Mouse (Mus musculus): ENCODE data around the gene 1110051M20Rik.

Gene 1110051M20Rik

DNA sequence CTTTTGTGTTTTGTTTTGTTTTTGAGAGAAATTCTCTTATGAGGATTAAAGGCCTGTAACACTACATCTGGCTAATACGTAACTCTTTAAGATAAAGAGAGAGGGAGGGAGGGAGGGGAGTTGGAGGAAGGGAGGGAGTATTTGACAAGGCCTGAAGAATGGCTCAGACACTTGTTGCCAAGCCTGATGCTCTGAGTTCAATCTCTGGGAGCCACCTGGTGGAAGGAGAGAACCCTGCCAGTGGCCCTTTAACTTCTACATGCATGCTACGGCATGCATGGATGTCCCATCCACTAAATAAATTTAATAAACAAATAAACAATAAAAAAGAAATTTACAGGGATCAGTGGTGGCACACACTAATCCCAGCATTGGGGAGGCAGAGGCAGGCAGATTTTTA is 142.7 kb downstream of the 1110051M20Rik start:
- DNase-seq (ENCODE audit: low spot score): no peak

DNA sequence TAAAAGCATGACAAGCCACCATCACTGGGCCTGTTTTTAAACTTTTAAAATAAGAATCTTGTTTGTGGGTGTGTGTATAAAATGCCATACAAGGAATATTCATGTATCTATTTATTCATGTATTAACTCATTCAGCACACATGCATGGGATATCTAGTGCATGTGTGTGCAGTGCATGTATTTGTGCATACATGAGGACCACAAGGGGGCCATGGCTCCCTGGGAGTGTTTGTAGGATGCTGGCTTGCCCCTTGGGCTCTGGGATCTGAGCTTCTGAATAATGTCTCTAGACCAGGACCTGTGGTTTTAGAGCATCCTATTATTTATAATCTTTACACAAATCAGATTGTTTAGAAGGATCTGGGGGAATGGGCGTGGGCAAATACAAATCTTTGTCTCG is 143.7 kb downstream of the 1110051M20Rik start:
- DNase-seq (ENCODE audit: low spot score): no peak

DNA sequence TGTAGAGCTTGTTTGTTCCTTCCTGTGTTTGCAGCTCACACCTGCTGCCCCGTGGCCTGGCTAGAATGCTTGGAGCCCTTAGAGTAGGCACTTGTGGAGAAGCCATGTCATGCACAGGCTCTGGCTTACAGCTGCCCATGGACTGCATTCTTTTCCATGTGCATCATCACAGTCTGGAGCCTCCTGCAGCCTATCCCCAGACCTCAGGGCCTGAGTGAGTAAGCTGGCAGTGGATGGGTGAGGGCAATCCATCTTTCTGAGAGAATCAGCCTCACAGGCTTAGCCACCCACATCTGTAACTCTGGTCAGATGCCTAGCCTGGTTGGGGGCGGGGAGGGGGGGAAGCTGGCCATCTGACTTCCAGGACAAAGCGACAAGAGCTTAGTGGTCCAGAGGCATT is 145.3 kb downstream of the 1110051M20Rik start:
- no peak for DNase-seq (ENCODE audit: low spot score)

DNA sequence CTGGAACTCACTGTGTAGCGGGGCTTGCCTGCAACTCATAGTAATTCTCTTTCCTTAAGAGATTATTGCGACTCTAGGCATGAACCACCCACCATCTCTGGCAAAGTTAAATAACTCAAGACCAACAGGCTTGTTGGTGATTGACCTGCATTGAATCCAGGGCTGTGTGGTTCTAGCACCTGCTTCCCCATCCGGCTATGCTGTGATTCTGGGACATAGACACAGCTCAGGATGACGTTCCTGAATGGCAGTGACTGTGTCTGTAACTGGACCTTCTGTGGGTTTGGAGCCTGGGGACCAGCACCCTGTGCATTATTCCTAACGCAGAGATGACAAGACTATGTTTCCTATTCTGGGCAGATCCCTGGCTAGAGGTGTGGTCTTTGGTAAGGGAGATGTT is 148.6 kb downstream of the 1110051M20Rik start:
- no peak for DNase-seq (ENCODE audit: low spot score)

DNA sequence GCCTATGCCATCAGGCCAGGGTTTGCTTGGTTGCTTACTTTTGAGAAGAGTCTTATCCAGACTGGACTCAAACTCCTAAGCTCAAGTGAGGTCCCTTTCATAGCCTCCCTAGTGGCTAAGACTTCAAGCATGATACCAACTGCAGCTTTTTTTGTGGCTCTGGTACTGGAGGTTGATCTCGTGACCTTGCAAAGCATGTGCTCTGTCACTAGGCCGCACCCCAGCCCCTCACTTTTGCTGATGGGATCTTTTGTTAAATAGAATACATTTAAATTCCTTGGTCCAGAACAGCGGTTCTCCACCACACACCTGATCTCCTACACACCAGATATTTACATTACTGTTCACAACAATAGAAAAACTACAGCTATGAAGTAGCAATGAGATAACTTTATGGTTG is 150.3 kb downstream of the 1110051M20Rik start:
- no peak for DNase-seq (ENCODE audit: low spot score)

DNA sequence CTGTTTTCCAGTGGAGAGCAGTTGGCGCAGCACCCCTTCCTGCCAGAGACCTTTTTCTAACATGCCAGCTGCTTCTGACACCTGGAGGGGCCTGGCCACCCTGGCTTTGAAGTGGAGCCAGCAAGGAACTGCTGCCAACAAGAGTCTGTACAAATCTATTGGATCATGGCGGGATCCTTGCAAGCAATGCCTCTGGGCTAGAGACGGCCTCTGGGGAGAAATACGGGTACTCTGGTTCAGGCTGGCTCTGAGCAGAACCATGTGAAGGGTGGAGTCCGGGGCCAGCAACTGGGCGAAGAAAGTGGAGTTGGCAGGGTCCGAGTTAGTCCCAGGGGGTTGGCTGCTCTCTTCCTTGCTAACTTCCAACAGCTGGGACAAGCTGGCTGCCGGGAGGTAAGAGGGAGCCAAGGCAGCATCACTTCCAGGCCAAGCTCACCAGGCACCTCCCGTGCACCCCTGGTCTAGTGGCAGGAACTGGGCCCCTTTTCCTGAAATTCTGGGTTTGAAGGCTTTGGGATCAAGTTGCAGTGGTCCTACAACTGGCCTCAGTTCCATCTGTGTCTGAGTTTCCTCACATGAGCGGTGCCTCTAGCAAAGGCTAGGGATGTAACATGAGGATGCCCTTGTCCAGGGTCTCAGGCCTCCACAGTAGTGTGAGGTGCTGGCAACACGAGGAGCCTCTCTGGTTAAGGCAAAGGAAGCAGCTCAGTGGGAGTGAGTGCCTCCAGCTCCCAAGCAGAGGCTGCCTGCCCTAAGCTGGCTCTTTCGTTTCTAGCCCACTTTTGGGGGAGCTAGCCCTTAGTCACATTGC is 153.1 kb downstream of the 1110051M20Rik start:
- no peak for DNase-seq (ENCODE audit: low spot score)

DNA sequence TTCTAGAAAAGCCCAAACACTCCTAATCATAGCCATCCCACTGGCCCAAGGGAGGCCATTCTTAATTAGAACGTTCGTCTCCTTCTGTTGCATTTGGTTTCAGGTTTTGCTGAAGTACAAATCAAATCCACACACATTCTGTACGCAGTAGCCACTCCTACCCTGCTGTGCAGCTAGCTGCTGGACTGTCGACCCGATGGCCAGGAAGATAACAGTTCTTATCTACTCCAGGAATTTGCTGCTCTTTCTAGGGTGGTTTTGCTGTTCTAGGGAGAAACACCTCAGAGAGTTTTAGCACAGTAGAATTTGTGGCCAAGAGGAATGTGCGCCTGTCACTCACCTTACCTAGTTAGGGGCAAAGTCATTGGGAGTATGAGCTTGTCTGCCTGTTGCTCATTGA is 156.9 kb downstream of the 1110051M20Rik start:
- DNase-seq (ENCODE audit: low spot score): no peak

DNA sequence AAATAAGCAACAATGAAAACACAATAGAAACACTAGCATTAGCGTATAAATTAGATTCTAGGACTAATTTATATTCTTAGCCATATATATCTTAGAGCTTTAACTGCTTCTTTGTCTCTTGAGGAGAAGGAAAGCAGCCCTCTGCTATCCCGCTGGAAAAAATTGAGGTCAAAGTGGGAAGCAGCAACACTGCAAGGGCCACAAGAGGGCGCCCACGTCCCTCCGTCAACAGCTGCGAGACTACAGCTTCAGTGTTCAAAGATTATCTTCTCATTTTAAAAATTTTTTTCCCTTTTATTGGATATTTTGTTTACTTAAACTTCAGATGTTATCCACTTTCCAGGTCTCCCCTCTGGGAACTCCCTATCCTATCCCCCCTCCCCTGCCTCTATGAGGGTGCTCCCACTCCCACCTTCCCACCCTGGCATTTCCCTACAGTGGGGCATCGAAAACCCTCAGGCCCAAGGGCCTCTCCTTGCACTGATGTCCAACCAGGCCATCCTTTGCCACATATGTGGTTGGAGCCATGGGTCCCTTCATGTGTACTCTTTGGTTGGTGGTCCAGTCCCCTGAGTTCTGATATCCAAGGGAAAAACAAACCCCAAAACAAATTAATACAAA is 158.5 kb downstream of the 1110051M20Rik start:
- peak; percentile 47 for DNase-seq (ENCODE audit: low spot score)

DNA sequence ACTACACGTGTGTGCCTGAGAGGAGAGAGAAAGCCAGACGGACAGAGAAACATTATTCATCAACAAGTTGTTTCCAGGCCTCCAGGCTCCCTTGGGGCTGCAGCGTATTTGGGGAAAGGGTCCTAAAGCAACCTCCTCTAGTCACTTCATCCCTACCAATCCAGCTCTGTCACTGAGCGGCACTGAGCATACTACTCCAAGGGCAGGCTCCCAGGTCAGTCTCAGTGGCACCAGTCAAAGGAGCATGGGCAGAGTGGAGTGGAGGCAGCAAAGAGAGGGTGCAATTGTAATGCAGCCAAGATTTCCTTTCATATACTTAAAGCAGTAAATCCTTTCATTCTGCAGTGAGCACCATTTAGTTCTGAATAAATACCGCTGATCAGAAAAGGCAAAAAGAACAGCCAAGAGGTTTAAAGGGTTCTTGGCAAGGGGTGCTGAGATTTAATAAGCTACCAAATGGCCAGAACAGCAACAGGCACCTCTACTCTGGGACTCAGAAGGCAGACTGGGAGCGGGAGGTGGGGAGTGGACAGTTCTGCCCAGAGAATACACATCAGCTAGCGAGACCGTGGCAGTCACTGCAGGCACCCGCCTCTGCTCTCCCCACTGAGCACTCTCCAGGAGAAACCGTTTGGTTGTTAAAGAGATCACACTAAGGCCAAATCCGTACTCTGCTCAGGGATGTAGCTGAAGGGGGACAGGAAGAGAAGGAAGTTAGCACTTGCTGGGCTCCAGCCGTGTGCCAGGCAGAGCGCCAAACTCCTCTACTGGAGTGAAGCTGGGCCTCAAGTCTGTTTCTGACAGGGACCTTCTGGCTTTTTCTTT is 159.9 kb downstream of the 1110051M20Rik start:
- DNase-seq (ENCODE audit: low spot score): no peak

DNA sequence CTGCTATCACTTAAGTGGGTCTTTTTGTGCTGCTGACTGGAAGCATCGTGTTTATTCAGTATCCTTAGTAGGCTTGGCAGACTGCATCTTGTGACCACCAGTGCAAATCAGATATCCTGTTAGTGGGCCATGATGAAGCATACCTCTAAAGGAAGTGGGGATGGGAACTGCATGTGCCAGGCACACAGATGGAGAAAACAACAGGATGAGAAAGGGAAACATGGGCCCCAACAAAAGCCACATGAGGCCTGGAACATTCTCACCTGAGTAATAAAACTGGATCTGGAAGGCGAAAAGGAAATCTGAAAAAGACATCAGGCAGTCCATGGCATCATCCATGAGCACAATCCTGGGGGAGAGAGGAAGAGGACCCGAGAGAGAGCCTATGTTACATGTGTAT is 160.5 kb downstream of the 1110051M20Rik start:
- DNase-seq (ENCODE audit: low spot score): no peak

DNA sequence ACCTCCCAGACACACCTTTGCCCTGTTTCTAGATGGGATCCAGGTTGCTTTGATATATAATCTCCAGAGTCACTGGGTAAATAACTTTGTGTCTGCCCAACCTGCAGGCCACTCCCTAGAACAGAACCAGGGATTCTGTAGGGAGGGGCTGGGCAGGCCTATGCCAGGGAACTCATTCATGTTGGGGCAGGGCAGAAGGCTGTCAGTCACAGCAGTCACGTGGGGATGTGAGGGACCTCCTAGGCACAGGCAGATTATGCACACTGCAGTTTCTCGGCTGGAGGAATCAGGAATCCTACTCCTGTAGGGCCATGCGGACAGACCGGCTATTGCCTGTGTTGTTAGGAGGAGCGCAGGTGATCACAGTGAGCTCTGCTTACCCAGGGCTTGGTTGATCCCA is 163.1 kb downstream of the 1110051M20Rik start:
- no peak for DNase-seq (ENCODE audit: low spot score)

DNA sequence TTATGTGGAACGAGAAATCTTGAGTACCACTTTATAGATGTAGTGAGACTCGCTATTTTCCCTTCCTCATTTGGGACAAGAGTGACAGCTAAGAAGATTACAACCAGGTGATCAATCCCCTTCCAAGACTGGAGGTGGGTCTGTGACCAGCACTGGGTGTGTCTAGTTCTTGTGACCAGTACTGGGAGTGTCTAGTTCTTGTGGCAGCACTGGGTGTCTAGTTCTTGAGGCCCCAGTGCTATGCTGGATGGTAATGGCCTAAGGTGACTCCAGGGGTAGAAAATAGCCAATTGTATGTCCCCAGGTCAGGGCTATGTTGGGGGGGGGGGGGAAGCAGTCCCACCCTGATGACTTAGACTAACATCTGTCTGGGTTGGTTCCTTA is 165.1 kb downstream of the 1110051M20Rik start:
- no peak for DNase-seq (ENCODE audit: low spot score)

DNA sequence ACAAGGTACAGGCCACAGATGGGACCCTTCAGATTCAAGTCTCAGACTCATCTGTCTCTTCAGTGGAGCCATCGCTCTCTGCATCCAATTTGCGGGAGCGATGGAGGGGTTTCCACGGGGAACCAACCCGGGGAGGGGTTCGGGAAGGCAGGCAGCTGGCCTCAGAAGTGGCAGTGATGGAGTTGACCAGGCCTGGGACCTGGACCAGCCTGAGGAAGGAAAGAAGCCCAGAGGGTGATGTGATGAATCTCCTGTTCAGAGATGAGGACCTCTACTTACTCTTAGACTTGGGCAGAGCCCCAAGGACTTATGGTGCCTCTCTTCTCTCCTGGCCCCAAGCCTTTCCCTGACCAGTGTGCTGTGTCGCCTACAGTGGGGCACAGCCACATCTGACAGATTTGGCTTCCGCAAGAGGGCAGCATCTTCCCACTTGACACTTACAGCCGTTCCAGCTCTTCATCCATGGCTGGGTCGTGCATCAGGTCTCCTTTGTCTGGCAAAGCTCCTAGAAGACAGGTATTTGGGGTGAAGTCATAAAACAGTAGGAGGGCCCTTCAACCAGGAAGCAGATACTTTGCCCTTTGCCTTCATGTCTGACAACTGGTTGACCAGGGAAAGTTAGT is 165.6 kb downstream of the 1110051M20Rik start:
- DNase-seq (ENCODE audit: low spot score): no peak

DNA sequence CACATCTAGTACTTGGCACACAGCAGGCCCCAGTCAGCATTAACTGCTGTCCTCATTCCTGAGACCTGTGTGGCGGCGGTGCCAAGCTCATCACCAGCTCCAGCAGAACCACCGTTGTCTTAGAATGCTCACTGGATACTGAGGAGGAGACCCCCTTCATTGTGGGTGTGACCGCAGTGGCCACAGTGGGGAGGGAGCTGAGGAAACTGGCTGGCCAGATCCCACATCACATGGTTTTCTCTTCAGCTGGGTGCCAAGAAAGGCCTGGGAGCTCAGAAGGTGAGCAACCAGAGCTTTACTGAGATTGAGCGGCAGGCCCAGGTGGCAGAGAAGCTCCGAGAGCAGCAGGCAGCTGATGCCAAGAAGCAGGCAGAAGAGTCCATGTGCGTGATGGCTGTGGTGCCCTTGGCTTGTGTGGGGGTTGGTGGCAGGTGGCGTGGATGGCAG is 174.8 kb downstream of the 1110051M20Rik start:
- no peak for DNase-seq (ENCODE audit: low spot score)

DNA sequence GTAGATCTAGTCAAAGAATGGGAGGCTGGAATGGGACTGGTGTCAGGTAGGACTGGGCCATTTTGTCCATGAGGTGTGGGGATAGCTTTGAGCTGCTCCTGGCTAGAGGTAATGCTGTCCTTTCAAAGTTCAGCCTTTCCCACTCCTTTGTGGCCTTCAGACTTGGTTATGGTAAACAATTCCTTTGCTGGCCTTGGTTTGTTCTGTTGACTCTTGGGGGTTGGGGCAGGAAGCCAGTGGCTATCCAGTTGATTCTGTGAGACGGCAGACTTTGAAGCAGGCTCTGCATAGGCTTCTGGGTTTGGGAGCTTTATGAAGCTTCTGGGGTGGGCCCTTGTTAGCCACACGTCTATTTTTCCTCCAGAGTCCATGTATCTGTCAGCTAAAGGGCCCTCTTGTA is 175.8 kb downstream of the 1110051M20Rik start:
- DNase-seq (ENCODE audit: low spot score): no peak

DNA sequence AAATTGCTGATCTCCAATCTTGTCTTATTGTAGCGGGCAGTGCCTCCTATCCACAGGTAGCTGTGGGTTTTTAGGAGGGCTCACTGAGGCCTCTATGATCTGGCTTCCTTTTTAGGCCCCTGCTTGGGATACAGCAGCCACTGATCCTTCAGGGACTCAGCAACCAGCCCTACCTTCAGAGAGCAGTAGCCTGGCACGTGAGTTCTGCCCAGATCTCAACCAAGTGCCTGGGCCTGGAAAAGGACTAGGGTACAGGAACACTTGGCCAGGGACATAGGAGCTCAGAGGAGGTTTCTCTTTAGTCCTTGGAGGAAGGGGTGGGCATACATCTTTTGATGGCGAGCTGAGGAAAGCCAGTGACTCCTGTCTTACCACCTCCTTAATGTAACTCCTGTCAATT is 176.5 kb downstream of the 1110051M20Rik start:
- DNase-seq (ENCODE audit: low spot score): no peak

DNA sequence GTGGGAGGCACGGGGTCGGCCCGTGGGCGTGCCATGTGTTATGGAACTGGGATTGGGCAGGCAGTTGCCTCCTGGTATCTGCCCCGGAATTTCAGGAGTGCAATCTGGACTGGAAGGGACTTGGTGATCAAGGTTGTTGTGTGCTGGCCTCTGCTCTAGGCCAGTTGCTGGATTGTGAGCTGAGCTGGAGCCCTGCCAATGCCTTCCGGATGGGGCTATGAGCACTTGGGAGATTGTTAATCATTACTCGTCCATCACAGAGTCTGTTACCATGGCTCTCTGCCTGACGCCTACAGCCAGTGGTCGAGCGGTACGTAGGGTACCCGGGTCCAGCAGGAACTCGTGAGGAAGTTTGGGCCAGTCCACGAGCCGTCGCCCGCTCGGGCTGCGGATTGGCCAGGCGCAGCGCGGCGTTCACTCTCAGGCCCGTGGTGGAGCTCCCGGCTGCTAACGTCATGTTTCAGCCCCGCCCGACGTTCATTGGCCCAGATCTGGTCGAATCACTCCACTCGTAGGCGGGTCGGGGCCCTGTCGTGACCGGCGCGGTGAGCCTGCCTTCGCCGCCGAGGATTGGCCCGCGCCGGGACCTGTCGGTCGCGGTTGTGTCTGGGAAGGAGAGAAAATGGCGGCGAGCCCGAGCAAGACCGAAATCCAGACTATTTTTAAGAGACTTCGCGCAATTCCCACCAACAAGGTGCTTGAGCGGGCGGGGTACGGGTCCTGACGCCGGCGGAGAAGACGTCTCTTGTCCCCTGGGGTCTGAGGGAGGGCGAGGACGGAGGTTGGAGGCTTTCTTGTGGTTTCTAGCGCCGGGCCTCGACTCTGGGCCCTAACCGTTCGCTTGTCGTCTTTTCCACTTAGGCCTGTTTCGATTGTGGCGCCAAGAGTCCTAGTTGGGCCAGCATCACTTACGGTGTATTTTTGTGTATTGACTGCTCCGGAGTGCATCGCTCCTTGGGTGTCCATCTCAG is 179.5 kb downstream of the 1110051M20Rik start, which contains the start of gene Arfgap2:
Arfgap2 (plus strand) TSS at position 264 of the 971 bp plus-strand sequence.
- peak; percentile 91 for DNase-seq (ENCODE audit: low spot score)

DNA sequence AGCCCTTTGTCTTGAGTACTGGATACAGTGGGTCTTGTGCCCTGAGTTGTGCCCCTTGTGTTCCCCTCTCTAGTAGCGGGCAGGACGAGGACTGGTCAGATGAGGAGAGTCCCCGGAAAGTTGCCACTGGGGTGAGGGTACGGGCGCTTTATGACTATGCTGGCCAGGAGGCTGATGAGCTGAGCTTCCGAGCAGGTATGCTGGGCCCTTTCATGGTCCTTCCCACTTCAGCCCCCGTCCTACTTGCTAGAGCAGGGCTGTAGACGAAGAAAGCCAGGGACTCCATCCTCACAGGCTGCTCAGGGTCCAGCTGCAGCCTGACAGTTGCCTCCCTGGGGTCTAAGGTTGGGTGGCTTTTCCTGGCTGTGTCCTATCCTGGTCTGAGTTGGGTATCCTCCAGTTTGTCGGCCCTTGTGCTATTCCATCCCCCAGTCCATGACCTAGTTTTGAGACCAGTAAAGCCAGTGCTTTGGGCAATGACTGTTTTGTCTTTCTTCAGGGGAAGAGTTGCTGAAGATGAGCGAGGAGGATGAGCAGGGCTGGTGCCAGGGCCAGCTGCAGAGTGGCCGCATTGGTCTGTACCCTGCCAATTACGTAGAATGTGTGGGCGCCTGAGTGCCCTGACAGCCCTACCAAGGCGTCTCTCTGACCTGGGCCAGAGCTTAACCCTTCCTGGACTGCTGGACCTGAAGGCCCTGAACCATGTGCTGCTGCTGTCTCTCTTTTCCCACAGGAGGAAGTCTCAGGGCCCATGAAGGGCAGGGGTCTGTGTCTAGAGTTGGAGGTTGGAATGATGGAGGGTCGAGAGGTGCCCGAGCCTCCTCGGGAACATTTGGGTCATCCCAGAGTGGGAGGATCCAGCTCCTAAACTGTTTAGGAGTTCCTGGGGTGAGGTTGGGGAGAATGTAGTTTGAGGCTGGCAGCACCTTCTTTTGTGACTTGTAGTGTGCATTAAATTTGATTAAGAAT is 180.5 kb downstream of the 1110051M20Rik start:
- DNase-seq (ENCODE audit: low spot score): no peak

DNA sequence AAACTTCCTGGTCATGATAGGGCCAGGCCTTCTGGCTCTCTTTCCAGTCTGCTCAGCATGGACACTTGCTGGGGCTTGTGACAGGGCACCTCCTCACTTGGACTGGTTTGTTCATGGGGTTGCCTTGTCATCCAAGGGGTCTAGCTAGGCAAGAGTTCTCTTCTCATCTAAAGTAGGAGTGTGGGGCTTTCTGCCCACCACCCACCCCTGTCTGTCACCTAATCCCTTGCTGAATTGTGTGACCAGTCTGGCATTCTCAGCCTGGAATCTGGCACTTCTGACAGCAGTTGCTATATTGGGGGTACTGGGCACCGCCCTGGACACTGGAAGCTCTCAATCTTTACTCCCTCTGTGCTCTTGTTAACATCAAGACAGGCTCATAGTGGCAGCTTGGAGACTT is 185.0 kb downstream of the 1110051M20Rik start:
- DNase-seq (ENCODE audit: low spot score): no peak

DNA sequence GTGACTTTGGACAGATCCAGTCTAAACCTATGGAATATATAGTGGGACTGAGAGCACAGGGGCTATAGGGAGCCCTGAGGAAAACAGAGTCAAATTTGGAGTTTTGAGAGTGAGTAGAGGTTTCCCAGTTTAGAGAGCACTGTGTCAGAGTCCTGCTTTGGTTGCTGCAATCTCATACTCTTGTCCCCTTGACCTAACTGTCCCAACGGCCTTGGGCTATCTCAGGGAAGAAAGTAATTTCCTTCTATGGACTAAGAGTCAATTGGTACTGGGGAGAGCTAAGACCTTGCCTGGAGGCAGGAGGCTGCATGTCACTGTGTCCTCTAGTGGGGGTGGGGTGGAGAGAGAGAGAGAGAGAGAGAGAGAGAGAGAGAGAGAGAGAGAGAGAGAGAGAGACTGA is 185.7 kb downstream of the 1110051M20Rik start:
- no peak for DNase-seq (ENCODE audit: low spot score)
